Mouse (Mus musculus) forebrain, embryonic 11.5 days (tissue): ENCODE results near the gene Srf. TPM values are rescaled to one million over a fixed set of nuclear protein-coding genes. Genes with fewer than 3 reads are reported as not detected.

Experiments used
- ATAC-seq: fragments of 200-750 bp; cut with Nextera tagmentation; replicated peaks from 2 replicates; pipeline ENCODE4 v1.8.0; 2017; ENCODE audit warnings: moderate TSS enrichment; ENCODE audit not compliant: low FRiP score
- DNase-seq: peaks from one replicate; pipeline ENCODE4 v3.0.0-alpha.2; 2017; ENCODE audit warnings: low spot score
- H3K27ac ChIP-seq: fragments of 300-500 bp; sonication (generic); 2 replicates; pipeline ENCODE4 v1.5.1; 2014; ENCODE audit warnings: low read depth, low read length
- H3K27me3 ChIP-seq: fragments of 300-500 bp; sonication (generic); 2 replicates; pipeline ENCODE4 v1.6.1; 2014; ENCODE audit warnings: mild to moderate bottlenecking, low read length, mixed read lengths; ENCODE audit not compliant: control insufficient read depth, insufficient read depth
- H3K36me3 ChIP-seq: fragments of 300-500 bp; sonication (generic); 2 replicates; pipeline ENCODE4 v1.6.1; 2014; ENCODE audit warnings: mild to moderate bottlenecking, low read length, moderate library complexity, mixed read lengths; ENCODE audit not compliant: control insufficient read depth, insufficient read depth
- H3K4me1 ChIP-seq: fragments of 300-500 bp; sonication (generic); replicated peaks from 2 replicates; pipeline ENCODE4 v1.6.1; 2014; ENCODE audit warnings: low read length, mixed read lengths; ENCODE audit not compliant: control insufficient read depth, insufficient read depth
- H3K4me2 ChIP-seq: fragments of 300-500 bp; sonication (generic); 2 replicates; pipeline ENCODE4 v1.6.1; 2014; ENCODE audit warnings: low read depth, mild to moderate bottlenecking, low read length, moderate library complexity, mixed read lengths; ENCODE audit not compliant: severe bottlenecking
- H3K4me3 ChIP-seq: fragments of 300-500 bp; sonication (generic); 2 replicates; pipeline ENCODE4 v1.5.1; 2014; ENCODE audit warnings: low read depth, low read length
- H3K9ac ChIP-seq: fragments of 300-500 bp; sonication (generic); 2 replicates; pipeline ENCODE4 v1.6.1; 2014; ENCODE audit warnings: low read length
- H3K9me3 ChIP-seq: fragments of 300-500 bp; sonication (generic); 2 replicates; pipeline ENCODE4 v1.6.1; 2016; ENCODE audit warnings: low read length, mixed read lengths; ENCODE audit not compliant: control insufficient read depth
- WGBS: fragments of 180-500 bp; shearing (Covaris S2); extraction: QIAGEN DNeasy Blood & Tissue Kit; methylation state at CpG from one replicate; pipeline ENCODE4 v1.1.7; 2014; 5-methylcytosine and 5-hydroxymethylcytosine counted together
- polyA plus RNA-seq: library from polyadenylated mRNA; unstranded; fragments of >200 nt; fragmentation: Nextera tagmentation; extraction: Ambion mirVana; gene quantifications from 2 replicates; pipeline ENCODE4 v1.2.1, GENCODE M21; 2014

Gene Srf
- polyA plus RNA-seq, 1 experiment from 2014 or later = 5.2 TPM

- H3K27me3 ChIP-seq = no peaks in the 10 kb centered on the region
- H3K4me2 ChIP-seq = peak overlapping the region; percentile 90
- DNase-seq (no peak), ATAC-seq (no peak)
- 0 out of 2 replicates have a peak overlapping the region, but pooled peaks have one; percentile 97 for H3K4me3 ChIP-seq
- 85% methylated on average over 3 of the region's 3 CpGs for WGBS
- peaks cover 24% of the 10 kb centered on the region for H3K4me1 ChIP-seq
- peak overlapping the region; percentile 1; the same call in 1 of the 2 replicates for H3K9ac ChIP-seq
- H3K36me3 ChIP-seq = no peaks in the 10 kb centered on the region; the same call in 1 of the 2 replicates
- H3K27ac ChIP-seq = no peak overlapping the region
- no peaks in the 10 kb centered on the region for H3K9me3 ChIP-seq
Observed at GRCm38 (mm10) chr17:46553926-46554325, 2.0 kb downstream of the Srf start.

GRCm38 (mm10) chr17:46553469-46553868 is 2.5 kb downstream of the Srf start:
- Histone ChIP-seq H3K36me3 (no peaks in the 10 kb centered on the region; the same call in 1 of the 2 replicates), H3K9ac (peak overlapping the region; percentile 1; the same call in 1 of the 2 replicates), H3K9me3 (no peaks in the 10 kb centered on the region), H3K27me3 (no peaks in the 10 kb centered on the region), H3K4me2 (peak overlapping the region; percentile 90), H3K4me1 (peaks cover 24% of the 10 kb centered on the region), H3K27ac (no peak overlapping the region), H3K4me3 (peak overlapping the region; percentile 29)
- DNase-seq (peak; percentile 60), ATAC-seq (no peak)
- WGBS = 48% methylated on average over 11 of the region's 11 CpGs

GRCm38 (mm10) chr17:46552841-46553423 is 3.0 kb downstream of the Srf start:
- WGBS = 2% methylated on average over 24 of the region's 24 CpGs
- Histone ChIP-seq H3K4me1 (peaks cover 24% of the 10 kb centered on the region), H3K4me3 (peak overlapping the region; percentile 29), H3K9me3 (no peaks in the 10 kb centered on the region), H3K27me3 (no peaks in the 10 kb centered on the region), H3K36me3 (no peaks in the 10 kb centered on the region; the same call in 1 of the 2 replicates), H3K27ac (0 out of 2 replicates have a peak overlapping the region, but pooled peaks have one; percentile 41), H3K9ac (peak overlapping the region; percentile 1; the same call in 1 of the 2 replicates), H3K4me2 (peak overlapping the region; percentile 90)
- DNase-seq = peak; percentile 86
- ATAC-seq = peak; percentile 74

- Histone ChIP-seq H3K9me3 (no peaks in the 10 kb centered on the region), H3K27me3 (peaks cover under 1% of the 10 kb centered on the region; the same call in 1 of the 2 replicates), H3K36me3 (no peaks in the 10 kb centered on the region; the same call in 1 of the 2 replicates), H3K4me2 (no peak overlapping the region), H3K9ac (peak overlapping the region; percentile 6; the same call in 1 of the 2 replicates), H3K4me1 (peaks cover 28% of the 10 kb centered on the region), H3K4me3 (no peak overlapping the region), H3K27ac (no peak overlapping the region)
- DNase-seq (no peak), ATAC-seq (no peak)
- WGBS = 85% methylated on average over 7 of the region's 7 CpGs
Observed at GRCm38 (mm10) chr17:46552151-46552550, 3.8 kb downstream of the Srf start.

GRCm38 (mm10) chr17:46551369-46551768 is 4.6 kb downstream of the Srf start:
- 96% methylated on average over 6 of the region's 6 CpGs for WGBS
- DNase-seq (no peak), ATAC-seq (no peak)
- H3K9me3 ChIP-seq = no peaks in the 10 kb centered on the region
- H3K27ac ChIP-seq = no peak overlapping the region
- H3K36me3 ChIP-seq = no peaks in the 10 kb centered on the region; the same call in 1 of the 2 replicates
- H3K27me3 ChIP-seq = peaks cover 4% of the 10 kb centered on the region
- H3K4me1 ChIP-seq = peaks cover 34% of the 10 kb centered on the region
- H3K4me3 ChIP-seq = no peak overlapping the region
- no peak overlapping the region for H3K4me2 ChIP-seq
- H3K9ac ChIP-seq = no peak overlapping the region

GRCm38 (mm10) chr17:46550904-46551303 is 5.1 kb downstream of the Srf start:
- H3K4me1 ChIP-seq = peaks cover 34% of the 10 kb centered on the region

GRCm38 (mm10) chr17:46549642-46550041 is 6.3 kb downstream of the Srf start:
- DNase-seq (no peak), ATAC-seq (no peak)
- 91% methylated on average over 9 of the region's 9 CpGs for WGBS
- Histone ChIP-seq H3K9me3 (no peaks in the 10 kb centered on the region), H3K4me2 (no peak overlapping the region), H3K27me3 (peaks cover 4% of the 10 kb centered on the region), H3K36me3 (no peaks in the 10 kb centered on the region; the same call in 1 of the 2 replicates), H3K4me1 (peaks cover 33% of the 10 kb centered on the region), H3K4me3 (no peak overlapping the region), H3K27ac (no peak overlapping the region), H3K9ac (no peak overlapping the region)

More at GRCm38 (mm10) chr17:46550904-46551303, 5.1 kb downstream of the Srf start:
- H3K4me3 ChIP-seq = no peak overlapping the region
- no peak overlapping the region for H3K9ac ChIP-seq
- ATAC-seq = no peak
- DNase-seq = no peak
- 90% methylated on average over 7 of the region's 7 CpGs for WGBS
- H3K4me2 ChIP-seq = no peak overlapping the region
- H3K27ac ChIP-seq = no peak overlapping the region
- peaks cover 4% of the 10 kb centered on the region for H3K27me3 ChIP-seq
- H3K36me3 ChIP-seq = no peaks in the 10 kb centered on the region; the same call in 1 of the 2 replicates
- no peaks in the 10 kb centered on the region for H3K9me3 ChIP-seq

- H3K27ac ChIP-seq = no peak overlapping the region
- ATAC-seq (no peak), DNase-seq (peak; percentile 84)
- H3K4me1 ChIP-seq = peaks cover 29% of the 10 kb centered on the region
- H3K4me3 ChIP-seq = no peak overlapping the region
- H3K4me2 ChIP-seq = no peak overlapping the region
- H3K9me3 ChIP-seq = no peaks in the 10 kb centered on the region
- no peaks in the 10 kb centered on the region; the same call in 1 of the 2 replicates for H3K36me3 ChIP-seq
- 23% methylated on average over 8 of the region's 8 CpGs for WGBS
- H3K27me3 ChIP-seq = peaks cover 4% of the 10 kb centered on the region
- no peak overlapping the region for H3K9ac ChIP-seq
Observed at GRCm38 (mm10) chr17:46549193-46549592, 6.8 kb downstream of the Srf start.
